23 mouse cellular contexts compared by ENCODE assay signal in the genomic region with DNA sequence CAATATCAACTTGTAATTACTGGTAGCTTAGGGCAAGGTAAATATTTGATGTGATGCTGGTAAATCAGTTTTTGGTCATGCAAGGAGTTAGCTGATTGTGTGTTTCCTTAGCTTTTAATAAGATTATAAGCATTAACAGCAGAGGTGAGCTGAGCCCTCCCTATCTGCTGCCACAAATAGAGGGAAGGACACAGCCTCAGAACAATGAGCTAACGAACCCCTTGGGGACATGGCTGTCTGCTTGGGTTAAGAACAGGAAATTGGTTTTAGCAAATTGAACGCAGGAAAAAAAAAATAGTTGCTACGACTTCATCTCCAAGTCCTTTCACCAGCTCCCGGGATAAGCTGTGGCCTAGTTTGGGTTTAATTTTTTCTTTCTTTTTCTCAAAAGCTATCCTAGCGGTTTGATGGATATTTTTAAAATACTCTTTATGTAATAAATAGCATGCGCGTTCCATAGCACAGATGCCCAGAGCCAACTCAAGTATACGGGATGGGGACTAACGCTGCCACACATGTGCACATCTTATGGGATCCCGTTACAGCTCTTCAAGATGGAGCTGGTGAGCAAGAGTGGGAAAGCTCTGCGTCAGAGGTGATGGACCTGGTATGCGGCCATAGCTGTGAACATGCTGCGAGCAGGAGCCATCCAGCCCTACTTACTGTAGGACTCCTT.
DNase-seq lines count a peak whose midpoint lies in the region; ATAC-seq lines count a peak whose summit lies in the region.
"Had no signal": no experiment of that assay in that cellular context is flagged by ENCODE, and none has a peak within 500 bp of the region (broad histone marks: within the 10 kb centered on the region; RNA-seq: fewer than 3 reads in every experiment).

No protein-coding gene starts in this region.

- H3K4me2 ChIP-seq in hindbrain, embryonic 13.5 days: no peak overlapping the region
- no peak overlapping the region for H3K4me2 ChIP-seq in hindbrain, embryonic 11.5 days (replicated peaks; ENCODE audit: low read depth, low read length)
- no peak overlapping the region for H3K4me2 ChIP-seq in midbrain, embryonic 11.5 days
- H3K4me2 ChIP-seq: embryonic facial prominence, embryonic 13.5 days; forebrain, embryonic 15.5 days; heart, embryonic 12.5 days; lung, embryonic 14.5 days had no signal

- peaks cover 5% of the 10 kb centered on the region; the same call in 1 of the 2 replicates for H3K9me3 ChIP-seq in hindbrain, embryonic 13.5 days
- no peaks in the 10 kb centered on the region for H3K9me3 ChIP-seq in hindbrain, embryonic 11.5 days (ENCODE audit: control insufficient read depth, low read length)
- H3K9me3 ChIP-seq in midbrain, embryonic 11.5 days (ENCODE audit: control insufficient read depth, low read length): no peaks in the 10 kb centered on the region
- H3K9me3 ChIP-seq: forebrain, embryonic 15.5 days had no signal

- H3K4me3 ChIP-seq in hindbrain, embryonic 13.5 days: no peak overlapping the region
- no peak overlapping the region for H3K4me3 ChIP-seq in hindbrain, embryonic 11.5 days (ENCODE audit: low read depth, low read length)
- no peak overlapping the region for H3K4me3 ChIP-seq in midbrain, embryonic 11.5 days (ENCODE audit: low read depth, low read length)
- H3K4me3 ChIP-seq: embryonic facial prominence, embryonic 13.5 days; forebrain, embryonic 15.5 days; heart, embryonic 12.5 days; limb, embryonic 13.5 days had no signal

- 78% methylated on average over 13 of the region's 13 CpGs for WGBS in hindbrain, embryonic 13.5 days
- 85% methylated on average over 13 of the region's 13 CpGs for WGBS in hindbrain, embryonic 11.5 days
- WGBS in midbrain, embryonic 11.5 days: 84% methylated on average over 13 of the region's 13 CpGs

- peaks cover 7% of the 10 kb centered on the region; the same call in 1 of the 2 replicates for H3K4me1 ChIP-seq in hindbrain, embryonic 13.5 days (replicated peaks)
- no peaks in the 10 kb centered on the region for H3K4me1 ChIP-seq in hindbrain, embryonic 11.5 days (replicated peaks; ENCODE audit: control insufficient read depth, insufficient read depth, low read length)
- no peaks in the 10 kb centered on the region for H3K4me1 ChIP-seq in midbrain, embryonic 11.5 days (ENCODE audit: control insufficient read depth, insufficient read depth, low read length)
- H3K4me1 ChIP-seq: embryonic facial prominence, embryonic 13.5 days; forebrain, embryonic 15.5 days; heart, embryonic 12.5 days had no signal

- no peaks in the 10 kb centered on the region for H3K36me3 ChIP-seq in hindbrain, embryonic 13.5 days
- H3K36me3 ChIP-seq in hindbrain, embryonic 11.5 days (ENCODE audit: control insufficient read depth, insufficient read depth, low read length): no peaks in the 10 kb centered on the region
- H3K36me3 ChIP-seq in midbrain, embryonic 11.5 days (ENCODE audit: control insufficient read depth, insufficient read depth, low read length): no peaks in the 10 kb centered on the region
- H3K36me3 ChIP-seq: embryonic facial prominence, embryonic 13.5 days; forebrain, embryonic 15.5 days; heart, embryonic 12.5 days; limb, embryonic 13.5 days had no signal

- no peak for DNase-seq in hindbrain, embryonic 11.5 days (ENCODE audit: low spot score)
- DNase-seq in retina, postnatal 1 day: peak; percentile 36
- no peak for DNase-seq in retina, embryonic 14.5 days (ENCODE audit: low spot score)
- peak; percentile 79 for DNase-seq in midbrain, embryonic 11.5 days (ENCODE audit: low spot score, missing footprints)
- no peak for DNase-seq in gastrocnemius, postnatal 10 days
- DNase-seq in adrenal gland, adult 18-20 months (ENCODE audit: low spot score in 2 of 2): no peak
- DNase-seq: cerebellum, adult 18-20 months; cerebellum, postnatal 14 days; gastrocnemius, postnatal 25 days; heart, adult 18-20 months; heart, postnatal 10 days; kidney, adult 2 months; lung, embryonic 14.5 days; right cerebral cortex, postnatal 14 days; thymus, postnatal 14 days had no signal

- H3K9ac ChIP-seq in hindbrain, embryonic 13.5 days: no peak overlapping the region
- H3K9ac ChIP-seq in hindbrain, embryonic 11.5 days (ENCODE audit: low read depth, low read length): no peak overlapping the region
- H3K9ac ChIP-seq in midbrain, embryonic 11.5 days (ENCODE audit: low read length): no peak overlapping the region
- H3K9ac ChIP-seq: embryonic facial prominence, embryonic 13.5 days; forebrain, embryonic 15.5 days; heart, embryonic 12.5 days; limb, embryonic 13.5 days; liver, embryonic 14.5 days; lung, embryonic 14.5 days had no signal

- no peaks in the 10 kb centered on the region for H3K27me3 ChIP-seq in hindbrain, embryonic 13.5 days
- no peaks in the 10 kb centered on the region for H3K27me3 ChIP-seq in hindbrain, embryonic 11.5 days (ENCODE audit: control insufficient read depth, insufficient read depth, low read length)
- H3K27me3 ChIP-seq in midbrain, embryonic 11.5 days (ENCODE audit: control insufficient read depth, insufficient read depth, low read length): no peaks in the 10 kb centered on the region
- H3K27me3 ChIP-seq: embryonic facial prominence, embryonic 13.5 days; forebrain, embryonic 15.5 days; heart, embryonic 12.5 days; limb, embryonic 13.5 days had no signal

- H3K27ac ChIP-seq in hindbrain, embryonic 13.5 days: peak overlapping the region; percentile 25; the same call in 1 of the 2 replicates
- no peak overlapping the region for H3K27ac ChIP-seq in hindbrain, embryonic 11.5 days (ENCODE audit: low read depth, low read length)
- H3K27ac ChIP-seq in midbrain, embryonic 11.5 days (ENCODE audit: low read depth, low read length): no peak overlapping the region
- H3K27ac ChIP-seq: embryonic facial prominence, embryonic 13.5 days; forebrain, embryonic 15.5 days; kidney, postnatal 0 days; limb, embryonic 13.5 days; liver, embryonic 14.5 days; stomach, postnatal 0 days had no signal

- no peak for ATAC-seq in hindbrain, embryonic 13.5 days (ENCODE audit: low FRiP score)
- no peak for ATAC-seq in hindbrain, embryonic 11.5 days (ENCODE audit: low FRiP score)
- ATAC-seq in midbrain, embryonic 11.5 days (ENCODE audit: low FRiP score): no peak
- ATAC-seq: forebrain, embryonic 15.5 days had no signal

Comparison
In these comparisons a context has a peak if more than half of its experiments do, and no peak if none do; other contexts are left out.
1. DNase-seq: peak in retina, postnatal 1 day (single experiment) and midbrain, embryonic 11.5 days (single experiment); none in hindbrain, embryonic 11.5 days (single experiment), retina, embryonic 14.5 days (single experiment), gastrocnemius, postnatal 10 days (single experiment) and adrenal gland, adult 18-20 months (0 of 2).